Mouse (Mus musculus): ENCODE results near the gene Capn8.

The Capn8 gene

GRCm38 (mm10) chr1:182679169-182679568, 114.4 kb downstream of the Capn8 start:
- DNase-seq (ENCODE audit: low spot score) = no peak

GRCm38 (mm10) chr1:182679582-182679981, 114.8 kb downstream of the Capn8 start:
- no peak for DNase-seq (ENCODE audit: low spot score)
